Mouse (Mus musculus): ENCODE results near the gene Mobp. TPM values are rescaled to one million over a fixed set of nuclear protein-coding genes. Genes with fewer than 3 reads are reported as not detected.

Gene Mobp
- polyA plus RNA-seq, 1 experiment from 2014 or later: 0.08 TPM

- 0 out of 2 replicates have a peak overlapping the region, but pooled peaks have one; percentile 49 for H3K27ac ChIP-seq (replicated peaks; ENCODE audit: low read depth, low read length)
- no peak overlapping the region for H3K4me3 ChIP-seq (ENCODE audit: low read depth, low read length)
- no peaks in the 10 kb centered on the region for H3K27me3 ChIP-seq (replicated peaks; ENCODE audit: control insufficient read depth, insufficient read depth, low read length)
- no peaks in the 10 kb centered on the region for H3K9me3 ChIP-seq (ENCODE audit: control insufficient read depth, low read length)
- H3K4me2 ChIP-seq (ENCODE audit: low read depth, low read length): no peak overlapping the region
- DNase-seq (ENCODE audit: low spot score) (peak; percentile 21), ATAC-seq (ENCODE audit: low read depth) (no peak)
- H3K36me3 ChIP-seq (ENCODE audit: control insufficient read depth, insufficient read depth, low read length): peaks cover 46% of the 10 kb centered on the region
- peaks cover 7% of the 10 kb centered on the region for H3K4me1 ChIP-seq (ENCODE audit: control insufficient read depth, insufficient read depth, low read length)
- 28% methylated on average over 8 of the region's 8 CpGs for WGBS
- no peak overlapping the region for H3K9ac ChIP-seq (ENCODE audit: low read depth, low read length)
Observed at GRCm38 (mm10) chr9:120132980-120133754, 16.3 kb upstream of the Mobp start.

DNA sequence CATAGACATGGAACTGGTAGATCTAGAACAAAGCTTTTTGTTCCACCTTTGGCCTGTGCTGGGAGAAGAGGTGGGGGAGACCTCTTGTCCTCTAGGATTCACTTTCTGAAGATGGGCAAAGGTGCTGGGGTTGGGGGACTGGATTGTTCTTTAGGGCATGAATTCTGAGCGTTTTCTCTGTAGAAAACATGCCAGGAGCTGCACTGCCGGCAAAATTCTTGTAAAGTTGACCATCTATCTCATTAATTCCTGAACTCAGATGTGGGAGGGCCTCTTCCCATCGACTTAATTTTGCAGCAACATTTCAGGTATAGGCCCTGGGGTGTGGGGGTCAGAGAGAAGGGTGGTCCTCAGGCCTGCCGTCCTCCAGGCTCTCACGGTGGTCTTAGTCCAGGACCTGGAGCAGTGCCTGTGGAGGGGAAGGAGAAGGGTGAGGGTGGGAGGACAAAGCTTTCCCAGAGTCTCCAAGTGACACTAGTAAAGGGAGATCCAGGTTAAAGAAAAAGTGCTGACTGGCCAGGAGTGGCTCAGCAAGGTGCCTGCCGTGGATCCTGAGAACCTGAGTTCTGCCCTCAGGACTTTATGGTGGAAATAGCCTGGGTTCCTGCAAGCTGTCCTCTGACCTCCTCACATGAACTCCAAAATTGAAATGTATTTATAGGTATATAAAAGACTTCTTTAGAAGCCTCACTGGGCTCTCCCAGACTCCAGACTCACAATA lies 15.6 kb upstream of the Mobp start:
- no peak overlapping the region for H3K27ac ChIP-seq (replicated peaks; ENCODE audit: low read depth, low read length)

DNA sequence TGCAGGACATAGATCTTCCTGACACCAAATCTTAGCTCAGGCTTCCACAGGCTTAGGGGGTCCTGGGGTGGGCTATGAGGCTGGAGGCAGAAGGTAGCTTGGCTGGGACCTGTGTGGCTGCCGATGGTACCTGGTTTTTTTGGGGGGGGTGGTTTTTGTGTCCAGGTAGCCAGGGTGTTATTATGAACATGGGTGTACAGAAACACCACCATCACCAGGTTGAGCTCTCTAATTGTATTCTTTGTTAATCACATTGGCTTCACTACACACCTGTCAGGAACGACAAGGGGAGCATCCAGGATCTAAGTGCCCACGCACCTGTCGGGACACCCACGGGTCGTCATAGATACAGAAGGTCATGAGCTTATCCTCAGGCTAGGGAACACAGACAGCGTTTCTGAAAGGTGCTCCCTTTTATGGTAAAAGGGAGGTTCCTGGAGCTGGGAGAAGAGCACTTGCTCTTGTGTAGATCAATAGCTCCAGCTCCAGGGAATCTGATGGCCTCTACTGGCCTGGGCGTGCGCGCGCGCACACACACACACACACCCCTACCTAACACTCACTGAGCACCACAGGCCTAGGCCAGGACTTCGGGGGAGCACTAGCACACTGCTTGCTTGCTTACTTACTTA lies 14.9 kb upstream of the Mobp start:
- no peak overlapping the region for H3K4me2 ChIP-seq (ENCODE audit: low read depth, low read length)
- ATAC-seq (ENCODE audit: low read depth) (no peak), DNase-seq (ENCODE audit: low spot score) (no peak)
- no peaks in the 10 kb centered on the region for H3K4me1 ChIP-seq (ENCODE audit: control insufficient read depth, insufficient read depth, low read length)
- peaks cover 34% of the 10 kb centered on the region for H3K36me3 ChIP-seq (ENCODE audit: control insufficient read depth, insufficient read depth, low read length)
- H3K4me3 ChIP-seq (ENCODE audit: low read depth, low read length): no peak overlapping the region
- H3K9ac ChIP-seq (ENCODE audit: low read depth, low read length): no peak overlapping the region
- no peaks in the 10 kb centered on the region for H3K27me3 ChIP-seq (replicated peaks; ENCODE audit: control insufficient read depth, insufficient read depth, low read length)
- no peak overlapping the region for H3K27ac ChIP-seq (replicated peaks; ENCODE audit: low read depth, low read length)
- H3K9me3 ChIP-seq (ENCODE audit: control insufficient read depth, low read length): no peaks in the 10 kb centered on the region
- WGBS: 92% methylated on average over 13 of the region's 13 CpGs

More for the DNA sequence above, 15.6 kb upstream of the Mobp start:
- peaks cover 2% of the 10 kb centered on the region for H3K4me1 ChIP-seq (ENCODE audit: control insufficient read depth, insufficient read depth, low read length)
- H3K9ac ChIP-seq (ENCODE audit: low read depth, low read length): no peak overlapping the region
- WGBS: 50% methylated on average over 6 of the region's 6 CpGs
- peaks cover 41% of the 10 kb centered on the region for H3K36me3 ChIP-seq (ENCODE audit: control insufficient read depth, insufficient read depth, low read length)
- H3K4me2 ChIP-seq (ENCODE audit: low read depth, low read length): no peak overlapping the region
- no peak for DNase-seq (ENCODE audit: low spot score)
- no peak for ATAC-seq (ENCODE audit: low read depth)
- H3K9me3 ChIP-seq (ENCODE audit: control insufficient read depth, low read length): no peaks in the 10 kb centered on the region
- no peak overlapping the region for H3K4me3 ChIP-seq (ENCODE audit: low read depth, low read length)
- H3K27me3 ChIP-seq (replicated peaks; ENCODE audit: control insufficient read depth, insufficient read depth, low read length): no peaks in the 10 kb centered on the region

DNA sequence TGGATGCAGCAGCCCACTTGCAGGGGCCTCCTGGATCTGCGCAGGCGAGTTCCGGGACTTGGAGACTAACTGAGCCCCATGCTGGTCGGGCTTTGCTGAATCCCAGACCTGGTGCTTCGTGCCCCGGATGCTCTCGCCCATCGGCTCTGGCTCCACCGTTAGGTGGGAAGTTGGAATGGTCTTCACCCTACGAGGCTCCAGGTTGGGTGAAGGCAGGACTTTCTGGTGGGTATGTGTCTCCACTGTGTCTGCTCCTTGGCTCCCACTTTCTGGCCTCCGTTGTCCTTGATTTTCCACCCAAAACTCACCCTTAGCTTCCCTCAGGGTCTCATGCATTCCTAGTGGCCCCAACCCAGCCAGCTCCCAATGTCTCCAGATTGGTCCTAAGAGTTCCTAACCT lies 14.1 kb upstream of the Mobp start:
- no peaks in the 10 kb centered on the region for H3K27me3 ChIP-seq (replicated peaks; ENCODE audit: control insufficient read depth, insufficient read depth, low read length)
- peaks cover 26% of the 10 kb centered on the region for H3K36me3 ChIP-seq (ENCODE audit: control insufficient read depth, insufficient read depth, low read length)
- no peaks in the 10 kb centered on the region for H3K9me3 ChIP-seq (ENCODE audit: control insufficient read depth, low read length)
- H3K4me2 ChIP-seq (ENCODE audit: low read depth, low read length): no peak overlapping the region
- H3K4me3 ChIP-seq (ENCODE audit: low read depth, low read length): no peak overlapping the region
- DNase-seq (ENCODE audit: low spot score): no peak
- no peak for ATAC-seq (ENCODE audit: low read depth)
- H3K4me1 ChIP-seq (ENCODE audit: control insufficient read depth, insufficient read depth, low read length): no peaks in the 10 kb centered on the region
- WGBS: 89% methylated on average over 11 of the region's 11 CpGs
- H3K27ac ChIP-seq (replicated peaks; ENCODE audit: low read depth, low read length): no peak overlapping the region
- H3K9ac ChIP-seq (ENCODE audit: low read depth, low read length): no peak overlapping the region

GRCm38 (mm10) chr9:120140652-120141051 lies 8.9 kb upstream of the Mobp start:
- DNase-seq (ENCODE audit: low spot score) (peak; percentile 86), ATAC-seq (ENCODE audit: low read depth) (peak; percentile 79; the same call in 1 of the 2 replicates)
- Histone ChIP-seq H3K27ac (replicated peaks; ENCODE audit: low read depth, low read length) (no peak overlapping the region), H3K4me3 (ENCODE audit: low read depth, low read length) (no peak overlapping the region), H3K36me3 (ENCODE audit: control insufficient read depth, insufficient read depth, low read length) (no peaks in the 10 kb centered on the region), H3K9me3 (ENCODE audit: control insufficient read depth, low read length) (no peaks in the 10 kb centered on the region), H3K4me1 (ENCODE audit: control insufficient read depth, insufficient read depth, low read length) (no peaks in the 10 kb centered on the region), H3K9ac (ENCODE audit: low read depth, low read length) (no peak overlapping the region), H3K27me3 (replicated peaks; ENCODE audit: control insufficient read depth, insufficient read depth, low read length) (no peaks in the 10 kb centered on the region), H3K4me2 (ENCODE audit: low read depth, low read length) (no peak overlapping the region)
- 8% methylated on average over 4 of the region's 4 CpGs for WGBS

GRCm38 (mm10) chr9:120144474-120144873 lies 5.0 kb upstream of the Mobp start:
- Histone ChIP-seq H3K9me3 (ENCODE audit: control insufficient read depth, low read length) (no peaks in the 10 kb centered on the region), H3K27ac (replicated peaks; ENCODE audit: low read depth, low read length) (no peak overlapping the region), H3K4me1 (ENCODE audit: control insufficient read depth, insufficient read depth, low read length) (no peaks in the 10 kb centered on the region), H3K4me3 (ENCODE audit: low read depth, low read length) (no peak overlapping the region), H3K36me3 (ENCODE audit: control insufficient read depth, insufficient read depth, low read length) (no peaks in the 10 kb centered on the region), H3K4me2 (ENCODE audit: low read depth, low read length) (no peak overlapping the region), H3K27me3 (replicated peaks; ENCODE audit: control insufficient read depth, insufficient read depth, low read length) (no peaks in the 10 kb centered on the region), H3K9ac (ENCODE audit: low read depth, low read length) (no peak overlapping the region)
- DNase-seq (ENCODE audit: low spot score) (no peak), ATAC-seq (ENCODE audit: low read depth) (no peak)
- WGBS: 82% methylated on average over 13 of the region's 13 CpGs

GRCm38 (mm10) chr9:120151152-120151551 lies 1.6 kb downstream of the Mobp start:
- no peaks in the 10 kb centered on the region for H3K4me1 ChIP-seq (ENCODE audit: control insufficient read depth, insufficient read depth, low read length)
- no peak overlapping the region for H3K4me3 ChIP-seq (ENCODE audit: low read depth, low read length)
- DNase-seq (ENCODE audit: low spot score) (no peak), ATAC-seq (ENCODE audit: low read depth) (no peak)
- H3K27me3 ChIP-seq (replicated peaks; ENCODE audit: control insufficient read depth, insufficient read depth, low read length): no peaks in the 10 kb centered on the region
- H3K4me2 ChIP-seq (ENCODE audit: low read depth, low read length): no peak overlapping the region
- H3K27ac ChIP-seq (replicated peaks; ENCODE audit: low read depth, low read length): no peak overlapping the region
- WGBS: 75% methylated on average over 5 of the region's 5 CpGs
- no peak overlapping the region for H3K9ac ChIP-seq (ENCODE audit: low read depth, low read length)
- H3K9me3 ChIP-seq (ENCODE audit: control insufficient read depth, low read length): no peaks in the 10 kb centered on the region
- no peaks in the 10 kb centered on the region for H3K36me3 ChIP-seq (ENCODE audit: control insufficient read depth, insufficient read depth, low read length)

GRCm38 (mm10) chr9:120151906-120152399 lies 2.4 kb downstream of the Mobp start:
- Histone ChIP-seq H3K27ac (replicated peaks; ENCODE audit: low read depth, low read length) (no peak overlapping the region), H3K4me3 (ENCODE audit: low read depth, low read length) (no peak overlapping the region), H3K9me3 (ENCODE audit: control insufficient read depth, low read length) (no peaks in the 10 kb centered on the region), H3K9ac (ENCODE audit: low read depth, low read length) (no peak overlapping the region), H3K27me3 (replicated peaks; ENCODE audit: control insufficient read depth, insufficient read depth, low read length) (no peaks in the 10 kb centered on the region), H3K4me1 (ENCODE audit: control insufficient read depth, insufficient read depth, low read length) (no peaks in the 10 kb centered on the region), H3K4me2 (ENCODE audit: low read depth, low read length) (no peak overlapping the region), H3K36me3 (ENCODE audit: control insufficient read depth, insufficient read depth, low read length) (no peaks in the 10 kb centered on the region)
- ATAC-seq (ENCODE audit: low read depth): no peak
- DNase-seq (ENCODE audit: low spot score): no peak
- 71% methylated on average over 12 of the region's 12 CpGs for WGBS

Measured in embryonic facial prominence, embryonic 14.5 days (tissue).